Mouse (Mus musculus) heart, postnatal 0 days (tissue): ENCODE results near the gene Rflna. TPM values are rescaled to one million over a fixed set of nuclear protein-coding genes. Genes with fewer than 3 reads are reported as not detected.

Experiments used
- ATAC-seq: fragments of 200-750 bp; cut with Nextera tagmentation; 2 replicates; pipeline ENCODE4 v1.8.0; 2017; ENCODE audit warnings: low read depth, moderate number of reproducible peaks, moderate library complexity; ENCODE audit not compliant: insufficient read depth
- DNase-seq: peaks from one replicate; pipeline ENCODE4 v3.0.0-alpha.2; 2016; ENCODE audit warnings: low spot score
- H3K27ac ChIP-seq: fragments of 300-500 bp; sonication (generic); 2 replicates; pipeline ENCODE4 v1.5.1; 2014; ENCODE audit warnings: low read depth, mild to moderate bottlenecking
- H3K27me3 ChIP-seq: fragments of 300-500 bp; sonication (generic); 2 replicates; pipeline ENCODE4 v1.6.1; 2014; ENCODE audit warnings: low read length, mixed read lengths; ENCODE audit not compliant: control insufficient read depth, insufficient read depth
- H3K36me3 ChIP-seq: fragments of 300-500 bp; sonication (generic); replicated peaks from 2 replicates; pipeline ENCODE4 v1.6.1; 2014; ENCODE audit warnings: low read length, mixed read lengths; ENCODE audit not compliant: control insufficient read depth, insufficient read depth
- H3K4me1 ChIP-seq: fragments of 300-500 bp; sonication (generic); 2 replicates; pipeline ENCODE4 v1.6.1; 2014; ENCODE audit warnings: antibody characterized with exemption; ENCODE audit not compliant: control insufficient read depth, insufficient read depth
- H3K4me2 ChIP-seq: fragments of 300-500 bp; sonication (generic); 2 replicates; pipeline ENCODE4 v1.6.1; 2014; ENCODE audit warnings: low read depth, mild to moderate bottlenecking, low read length, moderate library complexity
- H3K4me3 ChIP-seq: fragments of 300-500 bp; sonication (generic); 2 replicates; pipeline ENCODE4 v1.5.1; 2014; ENCODE audit warnings: low read depth, low read length
- H3K9ac ChIP-seq: fragments of 300-500 bp; sonication (generic); replicated peaks from 2 replicates; pipeline ENCODE4 v1.6.1; 2014; ENCODE audit warnings: low read depth, low read length, mixed read lengths
- H3K9me3 ChIP-seq: fragments of 300-500 bp; sonication (generic); replicated peaks from 2 replicates; pipeline ENCODE4 v1.6.1; 2016; ENCODE audit warnings: low read length; ENCODE audit not compliant: control insufficient read depth
- CTCF ChIP-seq: IDR thresholded peaks from 2 replicates; pipeline ENCODE4 v1.5.1; 2016; ENCODE audit warnings: antibody characterized with exemption, control low read depth, low read depth
- EP300 ChIP-seq: IDR thresholded peaks from 2 replicates; pipeline ENCODE4 v1.6.1; 2016; ENCODE audit warnings: antibody characterized with exemption, low read depth
- WGBS: fragments of 180-500 bp; shearing (Covaris S2); extraction: QIAGEN DNeasy Blood & Tissue Kit; methylation state at CpG from one replicate; pipeline ENCODE4 v1.1.7; 2014; 5-methylcytosine and 5-hydroxymethylcytosine counted together
- polyA plus RNA-seq: library from polyadenylated mRNA; unstranded; fragments of >200 nt; fragmentation: Nextera tagmentation; extraction: Ambion mirVana; gene quantifications from 2 replicates; pipeline ENCODE4 v1.2.1, GENCODE M21; 2015
- total RNA-seq: library from RNA; depleted of rRNA; stranded (reverse); fragments of >200 nt; gene quantifications from 2 replicates; pipeline ENCODE4 v1.2.3, GENCODE M21; 2014; ENCODE audit warnings: low replicate concordance

Gene Rflna
- total and polyA plus RNA-seq, 2 experiments from 2014 or later = 0.85 TPM; not detected in 1

- no peak for DNase-seq
- 42% methylated on average over 6 of the region's 6 CpGs for WGBS
These were observed 6.2 kb upstream of the Rflna start for GRCm38 (mm10) chr5:124996816-124997215.

GRCm38 (mm10) chr5:124997913-124998312 lies 5.1 kb upstream of the Rflna start:
- Histone ChIP-seq H3K9ac (no peak overlapping the region), H3K4me2 (no peak overlapping the region), H3K9me3 (no peaks in the 10 kb centered on the region), H3K4me3 (no peak overlapping the region), H3K27ac (no peak overlapping the region), H3K4me1 (peaks cover 5% of the 10 kb centered on the region; the same call in 1 of the 2 replicates), H3K36me3 (no peaks in the 10 kb centered on the region), H3K27me3 (peaks cover 9% of the 10 kb centered on the region; the same call in 1 of the 2 replicates)
- DNase-seq = no peak
- no peak for TF ChIP-seq EP300
- TF ChIP-seq CTCF = no peak
- no peak for ATAC-seq
- 82% methylated on average over 4 of the region's 4 CpGs for WGBS

More at GRCm38 (mm10) chr5:124996816-124997215, 6.2 kb upstream of the Rflna start:
- H3K9ac ChIP-seq = no peak overlapping the region
- H3K9me3 ChIP-seq = no peaks in the 10 kb centered on the region
- no peak for ATAC-seq
- TF ChIP-seq CTCF = no peak
- no peak for TF ChIP-seq EP300
- H3K4me1 ChIP-seq = peaks cover 5% of the 10 kb centered on the region; the same call in 1 of the 2 replicates
- H3K4me3 ChIP-seq = no peak overlapping the region
- H3K27me3 ChIP-seq = no peaks in the 10 kb centered on the region
- no peak overlapping the region for H3K4me2 ChIP-seq
- no peak overlapping the region for H3K27ac ChIP-seq
- H3K36me3 ChIP-seq = no peaks in the 10 kb centered on the region

- Histone ChIP-seq H3K36me3 (no peaks in the 10 kb centered on the region), H3K27me3 (peaks cover 28% of the 10 kb centered on the region), H3K9ac (no peak overlapping the region), H3K4me3 (no peak overlapping the region), H3K4me1 (peaks cover 12% of the 10 kb centered on the region), H3K4me2 (no peak overlapping the region), H3K27ac (no peak overlapping the region), H3K9me3 (no peaks in the 10 kb centered on the region)
- TF ChIP-seq EP300 = no peak
- TF ChIP-seq CTCF = no peak
- no peak for DNase-seq
- ATAC-seq = no peak
- WGBS = 84% methylated on average over 10 of the region's 10 CpGs
These were observed 2.2 kb upstream of the Rflna start for GRCm38 (mm10) chr5:125000756-125001250.

- Histone ChIP-seq H3K4me2 (peak overlapping the region; percentile 55), H3K4me1 (peaks cover 17% of the 10 kb centered on the region), H3K9me3 (no peaks in the 10 kb centered on the region), H3K4me3 (peak overlapping the region; percentile 32), H3K27me3 (peaks cover 28% of the 10 kb centered on the region), H3K27ac (no peak overlapping the region), H3K9ac (no peak overlapping the region), H3K36me3 (no peaks in the 10 kb centered on the region)
- 14% methylated on average over 15 of the region's 15 CpGs for WGBS
- ATAC-seq (no peak), DNase-seq (no peak)
- TF ChIP-seq EP300 (no peak), CTCF (no peak)
These were observed 843 bp downstream of the Rflna start for GRCm38 (mm10) chr5:125003873-125004255.

GRCm38 (mm10) chr5:125005871-125006652 lies 3.0 kb downstream of the Rflna start:
- H3K4me1 ChIP-seq = peaks cover 22% of the 10 kb centered on the region
- H3K4me2 ChIP-seq = peak overlapping the region; percentile 18
- H3K4me3 ChIP-seq = no peak overlapping the region
- ATAC-seq (peak; percentile 31; the same call in 1 of the 2 replicates), DNase-seq (no peak)
- no peak overlapping the region for H3K9ac ChIP-seq
- WGBS = 26% methylated on average over 9 of the region's 9 CpGs
- no peaks in the 10 kb centered on the region for H3K9me3 ChIP-seq
- no peak for TF ChIP-seq CTCF
- no peak for TF ChIP-seq EP300
- H3K27me3 ChIP-seq = peaks cover 28% of the 10 kb centered on the region
- H3K27ac ChIP-seq = no peak overlapping the region
- no peaks in the 10 kb centered on the region for H3K36me3 ChIP-seq
